Mouse (Mus musculus) lung, adult 10 weeks (tissue): ENCODE results near the gene Dnttip2. TPM values are rescaled to one million over a fixed set of nuclear protein-coding genes. Genes with fewer than 3 reads are reported as not detected.

Source experiments
- polyA plus RNA-seq: library from polyadenylated mRNA; stranded (reverse); fragments of 350-450 nt; fragmentation: Illumina TruSeq; extraction: RNeasy Lipid Tissue Mini Kit (QIAGEN cat#74804); gene quantifications from one replicate; pipeline ENCODE4 v1.2.3, GENCODE M21; 2014; ENCODE audit warnings: low read depth, low replicate concordance; ENCODE audit not compliant: insufficient read depth

Dnttip2 gene
- polyA plus RNA-seq, result 23.7 TPM

GRCm38 (mm10) chr3:122274241-122275024 is at the start of gene Dnttip2:
TSS of gene Dnttip2 (plus strand) at chr3:122274388.

DNA sequence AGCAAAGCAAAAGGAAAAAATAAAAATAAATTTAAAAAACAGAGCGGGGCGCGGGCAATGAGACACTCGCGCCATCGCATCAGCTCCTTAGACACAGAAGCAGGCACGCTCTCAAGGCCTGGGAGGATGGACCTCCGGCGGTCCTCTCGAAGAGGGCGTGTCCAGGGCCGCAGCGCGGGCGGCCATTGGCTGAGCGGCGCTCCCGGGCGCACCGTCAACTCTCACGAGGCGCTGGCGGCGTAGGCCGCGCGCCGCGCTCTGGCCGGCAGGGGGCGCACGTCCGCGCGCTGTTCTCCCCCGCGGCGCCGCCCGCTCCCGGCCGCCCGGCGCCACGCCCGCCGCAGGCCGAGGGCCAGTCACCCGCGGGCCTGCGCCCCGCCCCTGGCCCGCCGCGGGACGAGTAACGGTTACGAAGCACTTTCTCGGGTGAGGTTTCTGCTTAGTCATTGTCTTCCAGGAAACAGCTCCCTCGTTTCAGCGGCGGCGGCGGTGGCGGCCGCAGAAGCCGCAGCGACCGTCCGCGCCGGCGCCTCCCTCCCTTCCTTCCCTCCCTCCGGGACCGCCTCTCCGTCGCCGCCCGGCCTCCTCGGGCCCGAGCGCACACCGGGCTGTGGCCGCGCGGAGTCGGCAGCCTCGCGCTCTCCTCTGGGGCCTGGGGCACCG is 28.8 kb upstream of the Dnttip2 start, which contains the start of gene Gclm:
Gene Gclm, plus strand, starts transcription at position 343 of the 663 bp plus-strand sequence.

DNA sequence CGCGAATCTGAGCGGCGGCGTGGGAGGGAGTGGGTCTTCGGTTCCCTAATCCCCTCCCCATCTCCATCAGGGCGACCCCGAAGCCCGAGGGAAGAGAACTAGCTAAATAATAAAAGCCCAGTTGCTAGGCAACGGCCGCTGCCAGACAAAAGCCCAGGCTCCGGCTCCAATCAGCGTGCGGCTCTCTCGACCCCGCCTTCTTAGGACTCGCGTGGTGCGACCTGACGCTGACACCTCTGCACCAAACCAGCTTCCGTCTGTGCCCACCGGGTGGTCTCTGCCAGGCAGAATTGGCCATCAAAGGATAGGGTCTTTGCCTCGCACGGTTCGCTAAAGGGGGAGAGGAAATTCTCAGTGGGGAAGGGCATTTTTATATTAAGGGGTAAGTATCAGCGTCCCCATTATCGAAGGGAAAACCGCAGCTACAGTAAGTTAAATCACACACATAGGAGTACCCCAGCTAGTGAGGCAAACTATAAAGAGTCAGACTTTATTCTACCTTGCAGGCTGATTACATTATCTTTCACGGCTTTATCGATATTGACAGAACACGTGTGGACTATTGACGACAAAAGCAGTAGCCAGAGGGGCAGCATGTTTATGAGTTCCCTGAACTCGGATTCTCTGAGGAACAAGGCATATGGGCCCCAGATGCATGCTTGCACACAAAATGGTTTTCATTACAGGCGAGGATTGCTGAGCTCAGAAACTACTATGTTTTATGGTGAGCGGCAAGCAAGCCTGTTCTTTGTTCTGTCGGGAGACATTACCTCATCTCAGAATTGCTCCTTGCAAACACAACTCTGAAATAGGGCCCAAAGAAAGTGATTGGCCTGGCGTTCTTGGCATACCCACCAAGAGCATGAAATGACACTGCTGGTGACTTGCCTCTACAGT is 20.0 kb downstream of the Dnttip2 start, which contains the start of gene Bcar3:
Gene Bcar3, plus strand, starts transcription at position 183 of the 897 bp plus-strand sequence.

Other genes with a start within 250 kb of the Dnttip2 start
- 2.5 TPM for gene Abca4, start 229.9 kb upstream of the Dnttip2 start, polyA plus RNA-seq
- 28.4 TPM for gene Gclm, start 28.8 kb upstream of the Dnttip2 start, polyA plus RNA-seq
- 21.6 TPM for gene Bcar3, start 19.7 kb downstream of the Dnttip2 start, polyA plus RNA-seq